Mouse (Mus musculus) liver, embryonic 12.5 days (tissue): ENCODE measurements at regions not wholly inside any gene's neighbourhood (a gene's known extent, or its start where the extent isn't known, plus 50 kb on each side); places are given as distances from the start of the nearest gene placed in this dataset.
"Not testable (repeated sequence)": the region's sequence is repeated elsewhere in the genome, so short reads cannot be mapped to it uniquely, and the experiment has no call there.

Experiments
- ATAC-seq: fragments of 200-750 bp; cut with Nextera tagmentation; 2 replicates; pipeline ENCODE4 v1.8.0; 2017; ENCODE audit warnings: moderate number of reproducible peaks, mild to moderate bottlenecking, moderate library complexity
- H3K27ac ChIP-seq: fragments of 300-500 bp; sonication (generic); 2 replicates; pipeline ENCODE4 v1.5.1; 2016; ENCODE audit warnings: mild to moderate bottlenecking
- H3K27me3 ChIP-seq: fragments of 300-500 bp; sonication (generic); replicated peaks from 2 replicates; pipeline ENCODE4 v1.6.1; 2016; ENCODE audit warnings: mild to moderate bottlenecking, moderate library complexity
- H3K36me3 ChIP-seq: fragments of 300-500 bp; sonication (generic); 2 replicates; pipeline ENCODE4 v1.6.1; 2016; ENCODE audit warnings: mild to moderate bottlenecking, moderate library complexity
- H3K4me1 ChIP-seq: fragments of 300-500 bp; sonication (generic); 2 replicates; pipeline ENCODE4 v1.6.1; 2016
- H3K4me2 ChIP-seq: fragments of 300-500 bp; sonication (generic); 2 replicates; pipeline ENCODE4 v1.6.1; 2016; ENCODE audit warnings: mild to moderate bottlenecking, moderate library complexity
- H3K4me3 ChIP-seq: fragments of 300-500 bp; sonication (generic); 2 replicates; pipeline ENCODE4 v1.5.1; 2016; ENCODE audit warnings: mild to moderate bottlenecking, moderate library complexity
- H3K9ac ChIP-seq: fragments of 300-500 bp; sonication (generic); 2 replicates; pipeline ENCODE4 v1.6.1; 2016; ENCODE audit warnings: mild to moderate bottlenecking, moderate library complexity
- H3K9me3 ChIP-seq: fragments of 300-500 bp; sonication (generic); replicated peaks from 2 replicates; pipeline ENCODE4 v1.6.1; 2016; ENCODE audit warnings: mild to moderate bottlenecking, moderate library complexity
- WGBS: fragments of 180-500 bp; shearing (Covaris S2); methylation state at CpG from one replicate; pipeline ENCODE4 v1.1.7; 2016; ENCODE audit not compliant: insufficient replicate concordance; 5-methylcytosine and 5-hydroxymethylcytosine counted together

GRCm38 (mm10) chr4:145378876-145379275, 63.9 kb upstream of the Tnfrsf8 start:
- not testable (repeated sequence) for H3K27me3 ChIP-seq, H3K4me1 ChIP-seq, H3K27ac ChIP-seq, H3K9me3 ChIP-seq, H3K9ac ChIP-seq, ATAC-seq, H3K36me3 ChIP-seq, H3K4me2 ChIP-seq, H3K4me3 ChIP-seq
- 66% methylated on average over 2 of the region's 4 CpGs for WGBS

DNA sequence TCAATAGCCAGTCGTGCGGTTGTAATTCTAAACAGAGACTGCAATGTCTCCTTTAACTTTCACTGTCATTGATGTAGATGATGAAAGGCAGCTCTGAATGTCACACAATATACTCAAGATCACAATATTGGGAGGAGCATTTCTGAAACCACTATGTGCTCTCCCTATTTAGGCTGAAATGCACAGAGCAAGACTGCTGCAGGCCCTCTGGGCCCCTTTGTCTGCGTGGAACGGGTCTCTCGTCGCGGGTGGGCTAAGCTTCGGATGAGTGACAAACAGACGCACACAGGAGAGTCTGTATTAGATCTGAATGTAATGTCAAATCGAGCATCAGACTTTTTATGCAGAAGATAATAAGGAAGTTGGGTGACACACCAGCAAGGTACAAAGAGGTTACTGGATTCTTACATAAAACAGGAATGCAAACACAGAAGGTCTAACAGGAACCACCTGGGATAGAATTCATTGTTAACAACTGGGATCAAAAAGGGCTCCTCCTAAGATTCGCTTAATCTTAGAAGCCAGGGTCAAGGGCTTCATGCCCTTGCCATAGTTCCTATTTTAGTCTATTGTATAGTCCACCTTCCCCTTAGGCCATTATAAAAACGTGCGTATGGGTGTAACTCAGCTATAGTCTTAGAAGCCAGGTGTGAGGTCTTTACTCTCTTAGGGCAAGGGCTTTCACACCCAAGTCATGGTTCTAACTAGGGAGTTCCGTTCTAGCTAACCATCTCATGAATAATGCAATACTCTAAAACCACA, 62.5 kb upstream of the Tnfrsf8 start:
- H3K9me3 ChIP-seq, H3K4me2 ChIP-seq, H3K27me3 ChIP-seq, H3K9ac ChIP-seq, H3K27ac ChIP-seq, H3K4me3 ChIP-seq, H3K36me3 ChIP-seq, H3K4me1 ChIP-seq, ATAC-seq: not testable (repeated sequence)
- 75% methylated on average over 13 of the region's 14 CpGs for WGBS

- 51% methylated on average over 1 of the region's 1 CpGs for WGBS
- no peaks in the 10 kb centered on the region for H3K36me3 ChIP-seq
- no peaks in the 10 kb centered on the region for H3K9me3 ChIP-seq
- no peak overlapping the region for H3K9ac ChIP-seq
- no peak for ATAC-seq
- H3K4me2 ChIP-seq, result no peak overlapping the region
- H3K4me1 ChIP-seq, result no peaks in the 10 kb centered on the region
- H3K4me3 ChIP-seq, result no peak overlapping the region
- no peaks in the 10 kb centered on the region for H3K27me3 ChIP-seq
- no peak overlapping the region for H3K27ac ChIP-seq
Measured at GRCm38 (mm10) chr4:145369753-145370152, 54.8 kb upstream of the Tnfrsf8 start.

DNA sequence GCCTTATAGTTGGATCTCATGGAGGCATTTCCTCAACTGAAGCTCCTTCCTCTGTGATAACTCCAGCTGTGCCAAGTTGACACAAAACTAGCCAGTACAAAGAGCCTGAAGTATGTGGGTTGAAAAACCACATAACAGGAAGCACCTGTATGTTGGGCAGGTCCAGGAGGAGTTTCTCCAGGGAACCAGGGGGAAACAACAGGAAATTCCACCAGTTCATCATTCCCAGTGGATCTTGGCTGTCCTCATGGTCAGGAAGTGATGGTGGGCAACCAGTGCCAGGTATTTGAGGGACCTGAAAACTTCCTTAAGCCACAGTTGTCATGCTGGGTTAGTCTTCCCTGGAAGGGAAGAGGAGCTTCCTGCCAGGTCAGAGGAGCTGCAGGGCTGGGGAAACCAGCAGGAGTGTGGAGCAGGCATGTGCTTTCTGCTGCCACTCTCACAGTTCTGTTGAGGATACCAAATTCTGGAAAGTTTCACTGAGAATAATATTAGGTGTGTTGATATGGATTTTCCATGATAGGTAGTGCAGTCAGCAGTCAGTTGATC, 52.4 kb upstream of the Tnfrsf8 start:
- no peak overlapping the region for H3K4me2 ChIP-seq
- no peaks in the 10 kb centered on the region for H3K4me1 ChIP-seq
- H3K27me3 ChIP-seq, result no peaks in the 10 kb centered on the region
- no peaks in the 10 kb centered on the region for H3K36me3 ChIP-seq
- H3K9ac ChIP-seq, result no peak overlapping the region
- ATAC-seq, result no peak
- no peak overlapping the region for H3K4me3 ChIP-seq
- H3K27ac ChIP-seq, result no peak overlapping the region
- H3K9me3 ChIP-seq, result no peaks in the 10 kb centered on the region

- no peak for ATAC-seq
- WGBS, result 53% methylated on average over 5 of the region's 5 CpGs
Measured at GRCm38 (mm10) chr4:145366301-145366700, 51.3 kb upstream of the Tnfrsf8 start.

DNA sequence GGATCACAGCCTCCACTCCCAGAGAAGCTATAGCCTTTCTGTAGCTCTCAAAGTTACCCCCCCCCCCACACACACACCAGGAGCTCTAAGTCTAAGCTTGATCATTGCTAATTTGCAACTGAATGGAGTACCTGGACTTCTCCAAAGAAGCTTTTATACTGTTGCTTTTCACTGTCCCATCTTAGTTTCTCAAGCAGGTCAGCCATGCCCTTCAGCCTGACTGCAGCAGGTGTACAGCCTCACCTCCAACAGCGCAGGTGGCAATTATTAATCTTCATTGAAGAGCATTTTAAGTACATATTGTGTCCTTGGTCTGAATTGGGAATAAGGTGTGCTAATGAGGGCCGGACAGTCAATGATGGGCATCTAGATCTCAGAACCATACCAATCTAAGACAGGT, 50.8 kb upstream of the Tnfrsf8 start:
- H3K4me1 ChIP-seq, H3K27me3 ChIP-seq, H3K27ac ChIP-seq, H3K9me3 ChIP-seq, H3K9ac ChIP-seq, ATAC-seq, H3K4me2 ChIP-seq, H3K4me3 ChIP-seq, H3K36me3 ChIP-seq: not testable (repeated sequence)
- 83% methylated on average over 2 of the region's 2 CpGs for WGBS

More at GRCm38 (mm10) chr4:145366301-145366700, 51.3 kb upstream of the Tnfrsf8 start:
- no peak overlapping the region for H3K9ac ChIP-seq
- H3K36me3 ChIP-seq, result no peaks in the 10 kb centered on the region
- H3K27me3 ChIP-seq, result no peaks in the 10 kb centered on the region
- H3K4me2 ChIP-seq, result no peak overlapping the region
- H3K4me3 ChIP-seq, result no peak overlapping the region
- no peaks in the 10 kb centered on the region for H3K9me3 ChIP-seq
- no peaks in the 10 kb centered on the region for H3K4me1 ChIP-seq
- no peak overlapping the region for H3K27ac ChIP-seq
